Mouse (Mus musculus): ENCODE data around the gene Gpsm2. TPM values are rescaled to one million over a fixed set of nuclear protein-coding genes. Genes with fewer than 3 reads are reported as not detected.

Gpsm2 gene
- 3.0 TPM for total RNA-seq (2023)

GRCm38 (mm10) chr3:108722036-108722872 lies at the start of gene Gpsm2:
TSS of gene Gpsm2 (minus strand) at chr3:108722309.

GRCm38 (mm10) chr3:108739045-108739708 lies 17.1 kb upstream of the Gpsm2 start, which contains the start of gene Aknad1:
TSS of gene Aknad1 (plus strand) at chr3:108739658.

GRCm38 (mm10) chr3:108653710-108654379 lies 68.3 kb downstream of the Gpsm2 start, which contains the start of gene Clcc1:
TSS of gene Clcc1 (plus strand) at chr3:108653913.

Other genes with a start within 250 kb of the Gpsm2 start
- gene 1700013F07Rik, start 188.2 kb downstream of the Gpsm2 start, total RNA-seq (2023), result not detected
- gene 5330417C22Rik, start 185.8 kb downstream of the Gpsm2 start, total RNA-seq (2023), result 0.09 TPM
- 45.3 TPM for gene Tmem167b, start 159.8 kb downstream of the Gpsm2 start, total RNA-seq (2023)
- gene Taf13, start 150.6 kb downstream of the Gpsm2 start, total RNA-seq (2023), result 21.1 TPM
- gene Wdr47, start 131.0 kb downstream of the Gpsm2 start, total RNA-seq (2023), result 15.5 TPM
- gene Clcc1, start 68.4 kb downstream of the Gpsm2 start, total RNA-seq (2023), result 36.3 TPM
- not detected for gene Aknad1, start 17.3 kb upstream of the Gpsm2 start, total RNA-seq (2023)
- gene Stxbp3, start 118.2 kb upstream of the Gpsm2 start, total RNA-seq (2023), result 58.4 TPM
- gene Fndc7, start 167.7 kb upstream of the Gpsm2 start, total RNA-seq (2023), result 0.56 TPM
- 243 TPM for gene Prpf38b, start 189.4 kb upstream of the Gpsm2 start, total RNA-seq (2023)
- not detected for gene Henmt1, start 217.6 kb upstream of the Gpsm2 start, total RNA-seq (2023)
- gene Gm9857, start 218.1 kb upstream of the Gpsm2 start, total RNA-seq (2023), result not detected

Measured in CD4-positive naive resting alpha-beta T cell, adult 76 days (primary cell).